Mouse (Mus musculus) spleen, postnatal 36 days (tissue): ENCODE results near the gene Alcam.

Source experiments
- DNase-seq, 2 experiments: peaks; one replicate each; pipeline ENCODE4 v3.0.0; 2022; ENCODE audit warnings: low spot score in 2 of 2, mixed read lengths in 1 of 2

Alcam gene

GRCm38 (mm10) chr16:52368521-52368920 is 85.4 kb downstream of the Alcam start:
- no peak for DNase-seq

- DNase-seq = no peak
Observed at GRCm38 (mm10) chr16:52366915-52367314, 87.0 kb downstream of the Alcam start.

GRCm38 (mm10) chr16:52363944-52364511 is 89.8 kb downstream of the Alcam start:
- no peak for DNase-seq

GRCm38 (mm10) chr16:52343467-52344033 is 110.3 kb downstream of the Alcam start:
- no peak for DNase-seq

GRCm38 (mm10) chr16:52342694-52343466 is 111.0 kb downstream of the Alcam start:
- no peak for DNase-seq

- DNase-seq = no peak
Observed at GRCm38 (mm10) chr16:52334084-52334483, 119.8 kb downstream of the Alcam start.

- no peak for DNase-seq
Observed at GRCm38 (mm10) chr16:52333631-52334030, 120.2 kb downstream of the Alcam start.

- no peak for DNase-seq
Observed at GRCm38 (mm10) chr16:52331341-52331830, 122.5 kb downstream of the Alcam start.

- no peak for DNase-seq
Observed at GRCm38 (mm10) chr16:52329420-52329819, 124.5 kb downstream of the Alcam start.

- DNase-seq = no peak
Observed at GRCm38 (mm10) chr16:52319229-52319628, 134.6 kb downstream of the Alcam start.

- peak; percentile 40 to 53 for DNase-seq
Observed at GRCm38 (mm10) chr16:52311073-52311472, 142.8 kb downstream of the Alcam start.

GRCm38 (mm10) chr16:52307016-52307415 is 146.9 kb downstream of the Alcam start:
- no peak for DNase-seq

GRCm38 (mm10) chr16:52303532-52303902 is 150.4 kb downstream of the Alcam start:
- DNase-seq = no peak

- no peak for DNase-seq
Observed at GRCm38 (mm10) chr16:52302790-52303531, 150.9 kb downstream of the Alcam start.

GRCm38 (mm10) chr16:52301730-52302129 is 152.1 kb downstream of the Alcam start:
- DNase-seq = no peak

GRCm38 (mm10) chr16:52296376-52296775 is 157.5 kb downstream of the Alcam start:
- no peak for DNase-seq

GRCm38 (mm10) chr16:52295535-52295934 is 158.3 kb downstream of the Alcam start:
- DNase-seq = no peak

- no peak for DNase-seq
Observed at GRCm38 (mm10) chr16:52292440-52293048, 161.3 kb downstream of the Alcam start.

- no peak for DNase-seq
Observed at GRCm38 (mm10) chr16:52280186-52280585, 173.7 kb downstream of the Alcam start.

GRCm38 (mm10) chr16:52265066-52265465 is 188.8 kb downstream of the Alcam start:
- DNase-seq = no peak

- no peak for DNase-seq
Observed at GRCm38 (mm10) chr16:52263751-52264150, 190.1 kb downstream of the Alcam start.

GRCm38 (mm10) chr16:52262582-52262981 is 191.3 kb downstream of the Alcam start:
- no peak for DNase-seq
